Mouse (Mus musculus) kidney, embryonic 15.5 days (tissue): ENCODE data around the gene Creb3. TPM values are rescaled to one million over a fixed set of nuclear protein-coding genes. Genes with fewer than 3 reads are reported as not detected.

Experiments
- ATAC-seq: fragments of 200-750 bp; cut with Nextera tagmentation; replicated peaks from 2 replicates; pipeline ENCODE4 v1.8.0; 2017; ENCODE audit warnings: moderate TSS enrichment; ENCODE audit not compliant: low FRiP score
- H3K27ac ChIP-seq: fragments of 300-500 bp; sonication (generic); 2 replicates; pipeline ENCODE4 v1.5.1; 2015; ENCODE audit warnings: mild to moderate bottlenecking, inconsistent platforms
- H3K27me3 ChIP-seq: fragments of 300-500 bp; sonication (generic); 2 replicates; pipeline ENCODE4 v1.6.1; 2015; ENCODE audit warnings: inconsistent platforms
- H3K36me3 ChIP-seq: fragments of 300-500 bp; sonication (generic); 2 replicates; pipeline ENCODE4 v1.6.1; 2015; ENCODE audit warnings: inconsistent platforms
- H3K4me1 ChIP-seq: fragments of 300-500 bp; sonication (generic); 2 replicates; pipeline ENCODE4 v1.6.1; 2015; ENCODE audit warnings: inconsistent platforms
- H3K4me2 ChIP-seq: fragments of 300-500 bp; sonication (generic); 2 replicates; pipeline ENCODE4 v1.6.1; 2015; ENCODE audit warnings: moderate library complexity, mild to moderate bottlenecking, inconsistent platforms
- H3K4me3 ChIP-seq: fragments of 300-500 bp; sonication (generic); replicated peaks from 2 replicates; pipeline ENCODE4 v1.5.1; 2015; ENCODE audit warnings: mild to moderate bottlenecking, inconsistent platforms
- H3K9ac ChIP-seq: fragments of 300-500 bp; sonication (generic); 2 replicates; pipeline ENCODE4 v1.6.1; 2015; ENCODE audit warnings: mild to moderate bottlenecking, inconsistent platforms
- H3K9me3 ChIP-seq: fragments of 300-500 bp; sonication (generic); replicated peaks from 2 replicates; pipeline ENCODE4 v1.6.1; 2016; ENCODE audit warnings: inconsistent platforms
- WGBS: fragments of 180-500 bp; shearing (Covaris S2); methylation state at CpG from one replicate; pipeline ENCODE4 v1.1.7; 2015; ENCODE audit warnings: mixed read lengths; 5-methylcytosine and 5-hydroxymethylcytosine counted together
- polyA plus RNA-seq: library from polyadenylated mRNA; unstranded; fragments of >200 nt; fragmentation: Nextera tagmentation; extraction: Ambion mirVana; gene quantifications from 2 replicates; pipeline ENCODE4 v1.2.1, GENCODE M21; 2015

Creb3 gene
- polyA plus RNA-seq, 1 experiment from 2014 or later = 66.4 TPM

- ATAC-seq = no peak
- H3K4me1 ChIP-seq = no peaks in the 10 kb centered on the region
- no peaks in the 10 kb centered on the region for H3K9me3 ChIP-seq
- no peak overlapping the region for H3K4me2 ChIP-seq
- no peak overlapping the region for H3K4me3 ChIP-seq
- no peak overlapping the region for H3K9ac ChIP-seq
- 74% methylated on average over 10 of the region's 10 CpGs for WGBS
- no peak overlapping the region for H3K27ac ChIP-seq
- H3K36me3 ChIP-seq = no peaks in the 10 kb centered on the region
- H3K27me3 ChIP-seq = no peaks in the 10 kb centered on the region
Observed at GRCm38 (mm10) chr4:43612534-43612933, 50.4 kb downstream of the Creb3 start.

GRCm38 (mm10) chr4:43613060-43613730, 51.1 kb downstream of the Creb3 start:
- WGBS = 62% methylated on average over 3 of the region's 3 CpGs
- no peak for ATAC-seq
- no peaks in the 10 kb centered on the region for H3K9me3 ChIP-seq

More at GRCm38 (mm10) chr4:43613060-43613730, 51.1 kb downstream of the Creb3 start:
- Histone ChIP-seq H3K4me1 (no peaks in the 10 kb centered on the region), H3K27me3 (no peaks in the 10 kb centered on the region), H3K36me3 (no peaks in the 10 kb centered on the region), H3K27ac (no peak overlapping the region), H3K4me2 (no peak overlapping the region), H3K4me3 (no peak overlapping the region), H3K9ac (no peak overlapping the region)

Other genes starting within 250 kb of the Creb3 start
- 11.7 and 14.1 TPM in 2 replicates for gene Rusc2, start 180.4 kb upstream of the Creb3 start, polyA plus RNA-seq
- 0.27 and 0.44 TPM in 2 replicates for gene Fam166b, start 133.2 kb upstream of the Creb3 start, polyA plus RNA-seq
- gene Tesk1, start 120.4 kb upstream of the Creb3 start, polyA plus RNA-seq = 5.9 and 7.4 TPM in 2 replicates
- gene Cd72, start 107.7 kb upstream of the Creb3 start, polyA plus RNA-seq = 3.0 and 4.3 TPM in 2 replicates
- gene Sit1, start 78.6 kb upstream of the Creb3 start, polyA plus RNA-seq = not detected in 2 replicates
- gene Ccdc107, start 69.4 kb upstream of the Creb3 start, polyA plus RNA-seq = 69.5 and 72.2 TPM in 2 replicates
- 40.8 and 45.3 TPM in 2 replicates for gene Arhgef39, start 62.6 kb upstream of the Creb3 start, polyA plus RNA-seq
- gene Car9, start 55.4 kb upstream of the Creb3 start, polyA plus RNA-seq = 1.7 and 2.1 TPM in 2 replicates
- 248 and 303 TPM in 2 replicates for gene Tpm2, start 38.6 kb upstream of the Creb3 start, polyA plus RNA-seq
- gene Tln1, start 359 bp downstream of the Creb3 start, polyA plus RNA-seq = 71.8 and 81.0 TPM in 2 replicates
- gene Rgp1, start 16.4 kb downstream of the Creb3 start, polyA plus RNA-seq = 29.3 and 30.7 TPM in 2 replicates
- gene Gba2, start 16.5 kb downstream of the Creb3 start, polyA plus RNA-seq = 20.4 and 22.7 TPM in 2 replicates
- 1.3 and 2.6 TPM in 2 replicates for gene Msmp, start 22.2 kb downstream of the Creb3 start, polyA plus RNA-seq
- gene Npr2, start 69.6 kb downstream of the Creb3 start, polyA plus RNA-seq = 8.0 and 10.2 TPM in 2 replicates
- 1.4 and 1.7 TPM in 2 replicates for gene Spag8, start 91.3 kb downstream of the Creb3 start, polyA plus RNA-seq
- 115 and 129 TPM in 2 replicates for gene Hint2, start 94.1 kb downstream of the Creb3 start, polyA plus RNA-seq
- gene Tmem8b, start 106.6 kb downstream of the Creb3 start, polyA plus RNA-seq = 2.7 and 3.6 TPM in 2 replicates
- 2.7 and 3.3 TPM in 2 replicates for gene Fam221b, start 106.8 kb downstream of the Creb3 start, polyA plus RNA-seq
- not detected in 2 replicates for gene Olfr70, start 138.5 kb downstream of the Creb3 start, polyA plus RNA-seq
- gene Olfr71, start 147.9 kb downstream of the Creb3 start, polyA plus RNA-seq = not detected in 2 replicates
- 0.77 and 1.0 TPM in 2 replicates for gene Hrct1, start 164.9 kb downstream of the Creb3 start, polyA plus RNA-seq
- 0.12 and 0.19 TPM in 2 replicates for gene Spaar, start 167.7 kb downstream of the Creb3 start, polyA plus RNA-seq
- gene Olfr159, start 208.7 kb downstream of the Creb3 start, polyA plus RNA-seq = not detected in 2 replicates